Mouse (Mus musculus) CH12.LX (cell line): Measurements from ENCODE around the gene Ccdc88b. TPM values are rescaled to one million over a fixed set of nuclear protein-coding genes. Genes with fewer than 3 reads are reported as not detected.

Experiments
- DNase-seq: peaks from one replicate; pipeline ENCODE4 v3.0.0-alpha.2; 2013; ENCODE audit errors: extremely low read depth
- H3K27ac ChIP-seq: 2 replicates; pipeline ENCODE4 v1.5.1; 2012; ENCODE audit warnings: low read depth, mild to moderate bottlenecking, control low read depth, moderate library complexity; ENCODE audit not compliant: insufficient read depth
- H3K27me3 ChIP-seq: replicated peaks from 2 replicates; pipeline ENCODE3; 2012; ENCODE audit warnings: inconsistent platforms
- H3K36me3 ChIP-seq, 2 experiments: replicated peaks in 1 of 2; 2 replicates each; pipeline versions ENCODE3 to v1.6.1; 2012; ENCODE audit warnings: inconsistent platforms in 1 of 2, low read length in 1 of 2, mild to moderate bottlenecking in 1 of 2, mixed read lengths in 1 of 2, moderate library complexity in 1 of 2; ENCODE audit not compliant: control insufficient read depth in 1 of 2, insufficient read depth in 1 of 2
- H3K4me1 ChIP-seq, 2 experiments: 2 replicates each; pipeline ENCODE4 v1.6.1; 2012; ENCODE audit warnings: inconsistent platforms in 1 of 2, moderate library complexity in 1 of 2; ENCODE audit not compliant: insufficient read depth in 2 of 2, control insufficient read depth in 1 of 2
- H3K4me2 ChIP-seq: 2 replicates; pipeline ENCODE4 v1.6.1; 2012; ENCODE audit warnings: low read depth, mild to moderate bottlenecking, control low read depth; ENCODE audit not compliant: poor library complexity, insufficient read depth, severe bottlenecking
- H3K4me3 ChIP-seq, 3 experiments: fragments of 150-350 bp in 1 of 3; sonication (generic) in 1 of 3; replicated peaks in 1 of 3; 2 replicates each; pipeline versions ENCODE3 to v1.5.1; 2011 to 2012; ENCODE audit warnings: low read depth in 2 of 3, low read length in 2 of 3, mild to moderate bottlenecking in 2 of 3, moderate library complexity in 2 of 3, control low read depth in 1 of 3, improper control_type of control experiment in 1 of 3, inconsistent platforms in 1 of 3, mixed read lengths in 1 of 3; ENCODE audit not compliant: poor library complexity in 1 of 3
- H3K79me2 ChIP-seq: replicated peaks from 2 replicates; pipeline ENCODE4 v1.6.1; 2012; ENCODE audit warnings: mild to moderate bottlenecking, moderate library complexity; ENCODE audit not compliant: control insufficient read depth, poor library complexity, insufficient read depth, severe bottlenecking; ENCODE audit errors: extremely low read depth
- H3K9ac ChIP-seq: 2 replicates; pipeline ENCODE4 v1.6.1; 2012; ENCODE audit warnings: low read depth, mild to moderate bottlenecking, control low read depth, moderate library complexity; ENCODE audit not compliant: insufficient read depth
- H3K9me3 ChIP-seq: replicated peaks from 2 replicates; pipeline ENCODE3; 2012; ENCODE audit warnings: low read length, inconsistent platforms, mixed read lengths
- CHD1 ChIP-seq: IDR thresholded peaks from 2 replicates; pipeline ENCODE4 v1.6.1; 2012; ENCODE audit warnings: low read depth, low read length, improper control_type of control experiment, inconsistent platforms
- CHD2 ChIP-seq: IDR thresholded peaks from 2 replicates; pipeline ENCODE4 v1.6.1; 2011; ENCODE audit warnings: low read length, improper control_type of control experiment
- CTCF ChIP-seq, 2 experiments: IDR thresholded peaks in 1 of 2; conservative IDR thresholded peaks in 1 of 2; 2 replicates each; pipeline ENCODE4 v1.5.1; 2011 to 2012; ENCODE audit warnings: low read depth in 2 of 2, low read length in 2 of 2, improper control_type of control experiment in 1 of 2, inconsistent platforms in 1 of 2, mild to moderate bottlenecking in 1 of 2, moderate library complexity in 1 of 2
- ELF1 ChIP-seq: IDR thresholded peaks from 2 replicates; pipeline ENCODE4 v1.6.1; 2014; ENCODE audit warnings: low read depth, mild to moderate bottlenecking, inconsistent platforms, low read length, improper control_type of control experiment
- GABPA ChIP-seq: IDR thresholded peaks from 2 replicates; pipeline ENCODE4 v1.6.1; 2012; ENCODE audit warnings: low read depth, low read length, improper control_type of control experiment, inconsistent platforms; ENCODE audit not compliant: insufficient replicate concordance
- HCFC1 ChIP-seq: IDR thresholded peaks from 2 replicates; pipeline ENCODE4 v1.6.1; 2012; ENCODE audit warnings: low read depth, mild to moderate bottlenecking, inconsistent platforms, low read length, improper control_type of control experiment
- IRF4 ChIP-seq: IDR thresholded peaks from 2 replicates; pipeline ENCODE4 v1.6.1; 2014; ENCODE audit warnings: low read depth, mild to moderate bottlenecking, inconsistent platforms, low read length, improper control_type of control experiment
- JUN ChIP-seq: IDR thresholded peaks from 2 replicates; pipeline ENCODE4 v1.6.1; 2011; ENCODE audit warnings: low read depth, mild to moderate bottlenecking, low read length, improper control_type of control experiment, moderate library complexity; ENCODE audit not compliant: insufficient read depth
- JUND ChIP-seq: conservative IDR thresholded peaks from 2 replicates; pipeline ENCODE4 v1.6.1; 2011; ENCODE audit warnings: low read depth, low read length, improper control_type of control experiment
- KAT2A ChIP-seq: IDR thresholded peaks from 2 replicates; pipeline ENCODE4 v1.6.1; 2012; ENCODE audit warnings: low read length, improper control_type of control experiment, inconsistent platforms; ENCODE audit not compliant: insufficient replicate concordance
- MAFK ChIP-seq: IDR thresholded peaks from 2 replicates; pipeline ENCODE4 v1.6.1; 2011; ENCODE audit warnings: low read length, improper control_type of control experiment; ENCODE audit not compliant: insufficient replicate concordance
- MAX ChIP-seq: IDR thresholded peaks from 2 replicates; pipeline ENCODE4 v1.6.1; 2011; ENCODE audit warnings: low read length, improper control_type of control experiment
- MAZ ChIP-seq: IDR thresholded peaks from 2 replicates; pipeline ENCODE4 v1.6.1; 2012; ENCODE audit warnings: low read depth, mild to moderate bottlenecking, inconsistent platforms, low read length, improper control_type of control experiment, moderate library complexity
- MEF2A ChIP-seq: IDR thresholded peaks from 2 replicates; pipeline ENCODE4 v1.6.1; 2014; ENCODE audit warnings: low read depth, mild to moderate bottlenecking, inconsistent platforms, low read length, improper control_type of control experiment, borderline replicate concordance
- MXI1 ChIP-seq: IDR thresholded peaks from 2 replicates; pipeline ENCODE4 v1.6.1; 2011; ENCODE audit warnings: mild to moderate bottlenecking, low read depth, low read length, improper control_type of control experiment
- NELFE ChIP-seq: IDR thresholded peaks from 2 replicates; pipeline ENCODE4 v1.6.1; 2011; ENCODE audit warnings: low read depth, low read length, improper control_type of control experiment
- NRF1 ChIP-seq: IDR thresholded peaks from 2 replicates; pipeline ENCODE4 v1.6.1; 2014; ENCODE audit warnings: low read depth, mild to moderate bottlenecking, inconsistent platforms, low read length, improper control_type of control experiment, moderate library complexity
- PAX5 ChIP-seq: IDR thresholded peaks from 2 replicates; pipeline ENCODE4 v1.6.1; 2012; ENCODE audit warnings: low read length, inconsistent platforms, mixed read lengths
- POLR2AphosphoS2 ChIP-seq: IDR thresholded peaks from 2 replicates; pipeline ENCODE4 v1.6.1; 2011; ENCODE audit warnings: low read depth, low read length, improper control_type of control experiment
- RAD21 ChIP-seq: IDR thresholded peaks from 2 replicates; pipeline ENCODE4 v1.6.1; 2011; ENCODE audit warnings: low read depth, mild to moderate bottlenecking, low read length, improper control_type of control experiment, moderate library complexity
- SIN3A ChIP-seq: IDR thresholded peaks from 2 replicates; pipeline ENCODE4 v1.6.1; 2012; ENCODE audit warnings: low read length, improper control_type of control experiment, inconsistent platforms
- SMC3 ChIP-seq: IDR thresholded peaks from 2 replicates; pipeline ENCODE4 v1.6.1; 2011; ENCODE audit warnings: low read depth, low read length, improper control_type of control experiment
- TBP ChIP-seq: conservative IDR thresholded peaks from 2 replicates; pipeline ENCODE4 v1.6.1; 2011; ENCODE audit warnings: low read depth, low read length, improper control_type of control experiment
- TCF12 ChIP-seq: IDR thresholded peaks from 2 replicates; pipeline ENCODE4 v1.6.1; 2014; ENCODE audit warnings: low read depth, mild to moderate bottlenecking, inconsistent platforms, low read length, improper control_type of control experiment
- UBTF ChIP-seq: IDR thresholded peaks from 2 replicates; pipeline ENCODE4 v1.6.1; 2012; ENCODE audit warnings: low read depth, mild to moderate bottlenecking, inconsistent platforms, low read length, improper control_type of control experiment, moderate library complexity
- ZC3H11A ChIP-seq: IDR thresholded peaks from 2 replicates; pipeline ENCODE4 v1.6.1; 2012; ENCODE audit warnings: low read depth, mild to moderate bottlenecking, inconsistent platforms, low read length, improper control_type of control experiment
- ZKSCAN1 ChIP-seq: IDR thresholded peaks from 2 replicates; pipeline ENCODE4 v1.6.1; 2012; ENCODE audit warnings: low read depth, inconsistent platforms, low read length, improper control_type of control experiment, borderline replicate concordance
- ZMIZ1 ChIP-seq: IDR thresholded peaks from 2 replicates; pipeline ENCODE4 v1.6.1; 2012; ENCODE audit warnings: low read depth, mild to moderate bottlenecking, inconsistent platforms, low read length, improper control_type of control experiment
- ZNF384 ChIP-seq: IDR thresholded peaks from 2 replicates; pipeline ENCODE4 v1.6.1; 2012; ENCODE audit warnings: low read depth, low read length, improper control_type of control experiment, inconsistent platforms
- dilution Hi-C: fragments of 300-500 bp; cut with MboI; formaldehyde crosslinking; loops from 2 replicates; pipeline ENCODE4 v1.14.3; 2020; ENCODE audit warnings: low sequenced_read_pairs; ENCODE audit not compliant: extremely low pct_unique_long_range_greater_than_20kb, extremely low pct_ligation_motif_present
- in situ Hi-C: fragments of 300-500 bp; cut with MboI; formaldehyde crosslinking; loops from 3 replicates; pipeline ENCODE4 v1.14.3; 2019; ENCODE audit warnings: low sequenced_read_pairs, low pct_ligation_motif_present, low pct_unique_long_range_greater_than_20kb, mixed read lengths
- polyA plus RNA-seq: library from polyadenylated mRNA; unstranded; fragments of >175 nt; gene quantifications from 2 replicates; pipeline ENCODE4 v1.2.1, GENCODE M21; 2012; ENCODE audit warnings: low read depth; ENCODE audit not compliant: insufficient read length
- total RNA-seq, 2 experiments: library from RNA; depleted of rRNA; stranded (reverse); fragments of 300-350 nt in 1 of 2; fragments of >200 nt in 1 of 2; gene quantifications; 2 replicates each; pipeline ENCODE4 v1.2.3; 2012 to 2014

Ccdc88b gene
- total and polyA plus RNA-seq, 3 experiments: 20.5 to 76.4 (median 53.0) TPM

GRCm38 (mm10) chr19:6829870-6830555 is 28.0 kb downstream of the Ccdc88b start:
- H3K36me3 ChIP-seq: peaks cover 39 to 74% of the 10 kb centered on the region in 2 experiments
- no peaks in the 10 kb centered on the region for H3K27me3 ChIP-seq
- no peak for DNase-seq
- H3K79me2 ChIP-seq: no peaks in the 10 kb centered on the region
- no peak overlapping the region for H3K27ac ChIP-seq
- in situ Hi-C loops: no loop called here
- peaks cover 0 to 6% of the 10 kb centered on the region in 2 experiments; a peak in 2 of 4 replicates for H3K4me1 ChIP-seq
- no peak overlapping the region for H3K9ac ChIP-seq
- H3K4me2 ChIP-seq: no peak overlapping the region
- peaks cover 5% of the 10 kb centered on the region for H3K9me3 ChIP-seq
- TF ChIP-seq ZKSCAN1: no peak
- no peak for TF ChIP-seq ZNF384
- TF ChIP-seq IRF4: no peak
- no peak for TF ChIP-seq SMC3
- no peak for TF ChIP-seq MXI1
- TF ChIP-seq KAT2A: no peak
- no peak for TF ChIP-seq POLR2AphosphoS2
- TF ChIP-seq RAD21: no peak
- no peak for TF ChIP-seq ZMIZ1
- TF ChIP-seq UBTF: no peak
- no peak for TF ChIP-seq GABPA
- no peak for TF ChIP-seq CHD1
- TF ChIP-seq MEF2A: no peak
- no peak for TF ChIP-seq SIN3A
- TF ChIP-seq ZC3H11A: no peak
- TF ChIP-seq ELF1: no peak
- no peak for TF ChIP-seq NELFE
- TF ChIP-seq MAFK: no peak
- TF ChIP-seq MAZ: no peak
- H3K4me3 ChIP-seq: no peak overlapping the region
- dilution Hi-C loops: no loop called here

DNA sequence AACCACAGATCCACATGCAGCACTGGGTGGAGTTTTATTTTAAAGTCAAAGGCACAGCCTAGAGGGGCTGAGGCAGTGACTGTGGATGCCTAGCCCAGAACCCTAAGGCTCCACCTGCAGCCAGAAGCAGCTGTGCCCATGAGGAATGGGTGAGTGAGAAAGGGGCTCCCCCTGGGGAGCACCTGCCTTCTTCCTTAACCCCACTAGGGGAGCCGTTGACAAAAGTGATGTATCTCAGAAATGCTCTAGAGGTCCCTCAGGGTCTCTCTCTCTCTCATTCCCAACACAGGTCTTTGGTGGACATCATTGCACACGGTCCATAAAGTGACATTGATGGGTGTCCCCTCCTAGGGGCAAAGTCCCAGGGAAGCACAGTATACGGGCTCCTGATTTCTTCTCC is 28.9 kb downstream of the Ccdc88b start:
- Histone ChIP-seq H3K4me1 (peaks cover 0 to 6% of the 10 kb centered on the region in 2 experiments; a peak in 2 of 4 replicates), H3K9ac (no peak overlapping the region), H3K36me3 (peaks cover 33 to 65% of the 10 kb centered on the region in 2 experiments), H3K4me2 (no peak overlapping the region), H3K27me3 (no peaks in the 10 kb centered on the region), H3K27ac (no peak overlapping the region), H3K4me3 (no peak overlapping the region), H3K79me2 (no peaks in the 10 kb centered on the region), H3K9me3 (peaks cover 5% of the 10 kb centered on the region)
- in situ Hi-C loops (no loop called here), dilution Hi-C loops (no loop called here)
- DNase-seq: peak; percentile 53
- TF ChIP-seq MAX: no peak
- TF ChIP-seq TCF12: no peak
- TF ChIP-seq UBTF: no peak
- TF ChIP-seq JUN: no peak
- no peak for TF ChIP-seq PAX5
- TF ChIP-seq CTCF (conservative IDR thresholded peaks at IDR 0.05 in 1 of 2, IDR thresholded peaks at IDR 0.05 in 1 of 2; ENCODE audit: low read depth in 2 of 2, low read length in 2 of 2): peak; percentile 32 to 47; a peak in 3 of 4 replicates
- no peak for TF ChIP-seq MAZ
- no peak for TF ChIP-seq HCFC1
- no peak for TF ChIP-seq NRF1
- no peak for TF ChIP-seq IRF4
- no peak for TF ChIP-seq JUND
- peak; percentile 4 for TF ChIP-seq RAD21
- no peak for TF ChIP-seq CHD2
- TF ChIP-seq TBP: no peak
